Mouse (Mus musculus) cerebellum, adult 11-12 months (tissue): Measurements from ENCODE around the gene Glis2.
"Not testable (repeated sequence)": the region's sequence is repeated elsewhere in the genome, so short reads cannot be mapped to it uniquely, and the experiment has no call there.

ENCODE experiments used
- DNase-seq: peaks from one replicate; pipeline ENCODE4 v3.0.0; 2022

Glis2 gene

DNA sequence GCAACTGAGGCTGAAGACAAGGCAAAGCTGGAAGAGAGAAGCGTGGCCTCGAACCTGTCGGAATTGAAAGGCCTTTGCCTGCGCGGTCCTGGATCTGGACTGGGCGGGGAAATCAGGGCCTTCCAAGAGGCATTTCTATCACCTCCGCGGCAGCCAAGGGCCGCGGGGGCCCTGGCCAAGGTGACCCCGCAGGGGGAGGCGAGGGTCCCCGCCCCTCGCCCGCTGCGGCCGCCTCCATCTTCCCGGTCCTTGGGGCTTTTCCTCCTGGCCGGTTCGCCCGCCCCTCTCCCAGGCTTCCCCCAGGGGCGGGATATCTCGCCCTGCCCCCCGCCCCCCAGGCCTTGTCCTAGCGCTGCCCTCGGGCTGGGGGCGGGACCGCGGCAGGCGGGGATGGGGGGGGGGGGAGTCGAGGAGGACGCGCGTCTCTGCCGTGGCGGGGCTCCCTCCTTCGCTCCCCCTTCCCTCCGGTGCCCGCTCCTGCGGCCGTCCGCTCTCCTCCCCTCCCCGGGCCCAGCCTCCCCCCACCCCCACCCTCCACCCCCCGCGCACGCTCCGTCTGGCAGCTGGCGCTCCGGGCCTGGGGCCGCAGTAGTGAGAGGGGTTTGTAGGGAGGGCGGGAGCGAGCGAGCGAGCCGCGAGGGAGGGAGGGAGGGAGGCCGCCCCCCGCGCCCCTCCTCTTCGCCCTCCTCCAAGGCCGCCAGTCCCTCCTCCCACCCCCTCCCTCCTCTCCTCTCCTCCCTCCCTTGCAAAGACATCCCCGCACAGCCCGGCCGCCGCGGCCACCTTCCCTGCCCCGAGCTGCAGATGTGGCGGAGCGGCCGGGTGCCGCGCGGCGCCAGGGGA lies at the start of gene Glis2:
Gene Glis2 (plus strand): TSS at position 743 of the 843 bp plus-strand sequence.
- peak; percentile 65 for DNase-seq

DNA sequence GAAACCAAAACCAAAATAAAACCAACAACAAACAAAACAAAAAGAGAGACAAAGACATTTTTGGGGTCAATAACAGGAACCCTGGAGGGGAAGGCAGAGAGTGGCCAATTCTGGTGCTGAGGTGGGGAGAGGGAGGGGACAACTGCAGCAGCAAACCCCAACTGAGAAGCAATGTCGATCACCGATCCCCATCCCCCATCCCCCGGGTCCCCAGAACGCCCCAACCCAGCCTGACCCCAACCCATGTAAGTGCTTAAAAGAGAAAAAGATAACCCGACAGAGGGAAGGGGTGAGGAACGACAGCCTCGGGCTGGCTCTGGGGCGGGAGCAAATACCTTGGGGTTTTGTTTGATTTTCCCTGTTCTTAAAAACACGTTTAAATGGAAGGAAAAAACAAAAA lies 49.7 kb upstream of the Glis2 start:
- DNase-seq = no peak

DNA sequence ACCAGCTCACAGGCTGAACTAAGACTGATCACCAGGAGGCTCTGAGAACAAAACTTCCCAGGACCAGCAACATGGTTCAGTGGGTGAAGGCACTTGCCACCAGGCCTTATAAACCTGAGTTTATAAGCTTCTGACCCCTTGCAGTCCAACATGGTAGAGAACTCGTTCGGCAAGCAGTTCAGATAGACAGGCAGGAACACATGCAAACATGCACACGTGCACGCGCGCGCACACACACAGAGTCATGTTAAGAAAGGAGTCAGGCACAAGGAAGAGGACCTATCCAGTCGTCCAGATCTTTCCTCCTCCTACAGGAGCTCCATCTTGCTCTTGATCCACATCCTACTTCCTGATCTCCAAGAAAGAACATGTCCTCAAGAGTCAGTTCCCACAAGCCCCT lies 47.7 kb upstream of the Glis2 start:
- DNase-seq = no peak

DNA sequence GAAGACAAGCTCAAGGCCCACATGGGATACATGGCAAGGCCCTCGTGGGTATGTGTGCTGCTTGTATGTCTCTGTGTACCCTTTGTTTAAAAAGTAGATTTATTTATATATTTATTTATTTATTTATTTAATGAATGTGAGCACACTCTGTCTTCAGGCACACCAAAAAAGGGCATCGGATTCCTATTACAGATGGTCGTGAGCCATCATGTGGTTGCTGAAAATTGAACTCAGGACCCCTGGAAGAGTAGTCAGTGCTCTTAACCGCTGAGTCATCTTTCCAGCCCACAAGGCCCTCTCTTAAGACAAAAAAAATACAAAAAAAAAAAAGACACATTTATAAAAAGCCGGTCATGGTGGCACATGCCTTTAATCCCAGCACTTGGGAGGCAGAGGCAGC lies 46.9 kb upstream of the Glis2 start:
- no peak for DNase-seq

DNA sequence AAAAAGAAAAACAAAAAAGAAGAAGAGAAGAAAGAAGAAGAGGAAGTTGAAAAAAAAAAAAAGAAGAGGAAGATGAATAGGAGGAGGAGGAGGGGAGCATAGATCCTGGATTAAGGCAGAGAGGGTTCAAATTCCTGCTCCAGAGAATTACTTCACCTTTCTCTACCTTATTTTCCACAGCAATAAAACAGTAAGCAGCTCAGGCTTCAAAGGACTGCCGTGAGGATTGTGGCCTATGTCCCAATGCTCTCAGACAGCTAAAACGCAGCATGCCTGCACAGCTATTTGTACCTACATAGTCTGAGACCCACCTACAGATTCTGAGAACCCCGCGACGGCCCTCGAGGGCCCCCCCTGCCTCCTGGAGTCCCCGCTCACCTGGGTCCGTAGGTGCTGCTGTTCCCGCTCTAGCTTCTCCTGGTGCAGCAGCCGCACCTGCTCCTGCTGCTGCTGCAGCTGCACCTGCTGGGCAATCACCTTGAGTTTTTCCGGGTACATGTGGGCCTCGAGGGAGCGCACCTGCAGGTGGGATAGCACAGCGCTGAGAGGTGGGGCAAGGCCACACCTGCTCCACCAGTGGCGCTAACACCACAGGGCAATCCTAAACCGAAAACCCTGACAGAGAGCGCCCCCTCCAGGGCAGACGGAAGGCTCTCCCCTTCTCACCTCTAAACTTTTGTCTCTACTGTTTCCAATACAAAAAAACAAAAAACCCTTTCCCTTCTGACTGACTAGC lies 45.4 kb upstream of the Glis2 start:
- DNase-seq = no peak

GRCm38 (mm10) chr16:4551056-4551455 lies 43.5 kb upstream of the Glis2 start:
- DNase-seq = peak; percentile 43

DNA sequence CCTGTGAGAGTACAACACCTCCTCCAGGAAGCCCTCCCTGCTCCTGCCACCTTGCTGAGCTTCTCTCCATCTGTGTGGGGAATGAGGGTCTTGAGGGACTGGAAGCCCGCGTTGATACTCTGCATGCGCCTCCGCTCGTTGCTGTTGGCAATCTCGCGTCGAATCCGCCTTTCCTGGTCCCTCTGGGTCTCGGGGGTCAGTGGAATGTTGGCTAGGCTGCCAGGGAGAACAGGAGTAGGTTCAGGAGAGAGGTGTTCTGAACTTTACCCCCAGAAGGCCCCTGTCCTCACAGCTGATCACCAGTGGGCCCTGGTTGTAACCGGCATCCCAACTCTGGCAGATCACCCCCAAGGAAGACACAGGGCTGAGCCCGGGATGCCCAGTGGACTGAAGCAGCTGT lies 42.6 kb upstream of the Glis2 start:
- no peak for DNase-seq

DNA sequence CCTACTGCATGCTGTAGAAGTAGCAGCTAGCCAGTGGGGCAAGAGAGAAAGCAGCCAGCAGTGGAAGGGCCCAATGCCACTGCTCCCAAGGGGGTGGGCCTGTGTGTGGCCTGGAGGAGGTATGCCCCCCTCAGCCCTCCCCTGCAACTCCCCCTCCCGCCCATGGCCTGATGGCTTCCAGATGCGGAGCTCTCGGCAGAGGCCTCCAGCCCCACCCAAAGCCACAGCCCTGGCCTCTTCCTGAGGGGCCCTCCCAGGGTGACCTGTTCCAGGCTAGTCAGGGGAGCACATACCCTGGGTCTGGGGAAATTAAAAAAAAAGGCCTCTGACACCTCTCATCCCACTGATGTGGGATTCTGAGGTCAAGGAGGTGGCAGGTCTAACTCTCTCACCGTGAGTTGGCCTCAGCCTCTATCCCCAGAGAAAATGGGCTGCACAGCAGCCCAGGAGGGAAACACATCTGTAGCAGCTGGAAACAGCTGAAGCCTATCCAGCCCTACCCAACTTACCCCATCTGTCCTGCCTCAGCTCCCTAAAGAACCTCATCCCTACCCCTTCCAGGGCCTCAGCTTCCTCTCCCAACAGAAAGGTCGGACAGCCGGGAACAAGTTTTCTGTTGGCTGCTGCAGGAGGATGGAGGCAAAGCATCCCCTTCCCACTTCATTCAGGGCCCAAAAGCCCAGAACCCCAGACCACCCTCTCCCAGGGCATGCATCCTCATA lies 41.5 kb upstream of the Glis2 start:
- no peak for DNase-seq

DNA sequence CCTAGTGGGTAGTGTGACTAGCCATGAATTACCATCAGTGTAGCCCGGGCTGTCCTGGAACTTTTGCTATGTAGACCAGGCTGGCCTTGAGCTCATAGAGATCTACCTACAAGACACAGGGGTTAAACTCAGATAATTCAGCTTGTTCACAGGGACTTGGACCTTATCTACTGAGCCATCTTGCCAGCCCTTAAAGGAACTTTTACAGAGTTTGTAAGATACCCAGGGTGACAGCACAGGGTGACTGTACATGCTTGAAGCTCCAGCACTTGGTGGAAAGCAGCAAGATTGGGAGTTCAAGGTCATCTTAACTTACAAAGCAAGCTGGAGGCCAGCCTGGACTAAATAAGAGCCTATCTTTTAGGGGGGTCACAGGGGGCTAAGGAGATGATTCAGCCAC lies 39.0 kb upstream of the Glis2 start:
- DNase-seq = no peak

GRCm38 (mm10) chr16:4557085-4557484 lies 37.4 kb upstream of the Glis2 start:
- DNase-seq = peak; percentile 35

DNA sequence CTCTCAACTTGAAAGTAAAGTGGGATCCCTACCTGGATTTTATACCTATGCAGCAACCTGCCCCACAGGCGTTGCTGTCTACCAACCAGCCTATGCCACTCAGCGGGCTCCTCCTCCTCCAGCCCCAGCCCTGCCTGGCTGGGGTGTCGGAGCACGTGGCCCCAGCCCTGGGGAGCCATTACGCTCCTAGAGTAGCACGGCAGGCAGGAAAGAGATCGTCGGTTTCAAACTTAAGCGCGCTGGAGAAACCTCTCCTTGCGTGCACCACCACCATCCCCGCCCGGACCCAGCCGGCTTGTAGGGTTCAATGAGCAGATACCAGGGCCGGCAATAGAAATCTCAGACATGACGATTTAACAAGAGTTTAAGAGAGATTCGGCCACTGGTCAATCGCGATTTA lies 36.6 kb upstream of the Glis2 start:
- peak; percentile 67 for DNase-seq

DNA sequence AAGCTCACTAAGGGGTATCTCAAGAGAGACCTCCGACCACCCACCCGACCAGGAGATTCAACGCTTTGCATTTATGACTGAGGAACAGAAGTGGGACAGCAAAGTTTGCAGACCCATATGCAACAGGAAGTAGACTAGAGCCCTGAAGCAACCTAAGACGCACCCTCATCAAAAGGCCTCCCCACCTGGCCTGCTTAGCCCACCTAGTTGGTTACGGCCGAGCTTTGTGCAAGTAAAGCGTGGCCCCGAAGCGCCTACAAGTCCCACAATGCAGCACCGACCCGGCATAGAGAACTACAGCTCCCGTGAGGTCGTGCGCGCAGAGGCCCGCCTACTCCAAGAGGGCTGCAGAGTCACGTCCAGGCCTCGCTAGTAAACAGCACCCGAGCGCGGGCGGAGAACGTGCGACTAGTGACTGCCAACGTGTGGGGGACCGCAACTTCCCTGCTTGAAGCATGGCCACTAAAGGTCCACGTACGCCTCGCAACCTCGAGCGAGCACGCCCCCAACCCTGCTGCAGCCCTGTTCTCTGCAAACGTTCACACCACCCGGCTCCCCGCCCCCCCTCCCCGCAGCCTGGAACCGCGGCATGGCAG lies 36.0 kb upstream of the Glis2 start:
- peak; percentile 90 for DNase-seq

GRCm38 (mm10) chr16:4558980-4559631 lies 35.4 kb upstream of the Glis2 start:
- DNase-seq = peak; percentile 81

DNA sequence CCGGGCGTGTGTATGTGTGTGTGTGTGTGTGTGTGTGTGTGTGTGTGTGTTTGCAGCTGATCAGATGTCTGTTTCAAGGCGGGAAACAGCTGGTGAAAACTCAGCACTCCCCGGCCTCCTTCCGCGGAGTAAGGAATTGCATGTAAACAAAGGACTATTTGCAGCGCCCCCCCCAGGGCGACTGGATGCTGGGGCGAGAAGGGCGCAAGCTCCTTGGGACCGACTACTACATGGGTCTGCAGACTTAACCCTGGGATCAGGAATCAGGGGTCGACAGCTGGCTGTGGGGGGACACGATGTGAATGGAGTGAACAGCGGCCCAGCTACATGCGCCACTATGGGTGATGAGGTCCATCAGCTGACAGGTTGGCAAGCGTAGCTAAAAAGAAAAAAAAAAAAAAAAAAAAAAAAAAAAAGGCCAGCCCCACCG lies 34.8 kb upstream of the Glis2 start, which contains the start of gene Tfap4:
Gene Tfap4 (minus strand): TSS at position 140 of the 430 bp plus-strand sequence.
- DNase-seq = peak; percentile 84

DNA sequence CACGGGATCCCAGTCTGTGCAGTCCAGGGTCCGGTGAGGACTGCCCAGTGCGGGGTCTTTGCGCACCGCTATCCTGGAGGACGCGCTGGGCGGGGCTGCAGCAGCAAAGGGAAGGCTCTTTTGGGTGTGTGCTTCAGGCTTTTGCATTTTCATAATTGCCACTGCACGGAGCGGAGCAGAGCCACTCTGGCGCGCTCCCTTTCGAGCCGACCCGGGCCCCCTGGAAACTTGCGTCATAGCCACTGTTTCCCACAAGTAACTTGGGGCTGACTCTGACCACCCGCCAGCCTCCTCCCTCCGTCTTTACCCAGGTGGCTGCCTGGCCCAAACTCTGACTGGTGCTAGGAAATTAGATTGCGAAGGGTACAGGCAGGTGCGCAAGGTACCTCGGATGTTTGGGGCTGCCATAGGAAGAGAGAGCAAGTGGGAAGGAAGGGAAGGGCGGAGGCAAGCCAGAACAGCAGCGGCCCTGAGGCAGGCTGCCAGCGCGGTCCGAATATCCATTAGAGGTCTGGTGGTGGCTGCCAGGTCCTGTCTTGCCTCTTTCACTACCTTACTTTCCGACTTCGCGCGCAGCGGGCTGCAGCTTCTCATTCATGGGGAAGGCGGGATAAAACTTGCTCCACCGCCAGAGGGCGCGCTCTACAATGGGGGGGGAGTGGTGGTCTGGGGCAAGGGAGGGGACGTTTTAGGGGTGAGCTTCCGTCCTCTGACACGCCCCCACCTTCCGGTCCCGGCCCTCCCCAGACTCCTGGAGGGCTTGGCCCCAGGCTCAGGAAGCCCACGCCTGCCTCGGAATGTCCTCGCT lies 34.2 kb upstream of the Glis2 start:
- DNase-seq = peak; percentile 77

DNA sequence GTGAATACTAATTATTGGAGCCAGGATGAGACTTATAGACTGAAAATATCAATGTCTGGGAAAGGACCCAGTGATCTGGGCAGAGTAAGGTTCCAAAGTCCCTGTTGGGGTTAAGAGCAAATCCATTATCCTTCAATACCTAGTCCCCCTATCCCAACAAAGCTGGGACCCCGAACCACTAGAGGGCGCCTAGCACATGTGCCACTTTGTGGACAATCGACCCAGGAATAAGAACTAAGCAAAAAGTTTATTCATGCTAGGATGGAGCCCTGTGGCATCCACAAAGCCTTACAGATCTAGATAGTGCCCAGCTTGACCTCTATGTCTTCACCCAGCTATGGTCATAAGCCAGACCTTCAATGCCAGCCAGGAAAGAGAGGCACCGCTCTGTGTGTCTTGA lies 26.6 kb upstream of the Glis2 start:
- peak; percentile 52 for DNase-seq

- no peak for DNase-seq
Observed at GRCm38 (mm10) chr16:4570737-4571136, 23.8 kb upstream of the Glis2 start.

DNA sequence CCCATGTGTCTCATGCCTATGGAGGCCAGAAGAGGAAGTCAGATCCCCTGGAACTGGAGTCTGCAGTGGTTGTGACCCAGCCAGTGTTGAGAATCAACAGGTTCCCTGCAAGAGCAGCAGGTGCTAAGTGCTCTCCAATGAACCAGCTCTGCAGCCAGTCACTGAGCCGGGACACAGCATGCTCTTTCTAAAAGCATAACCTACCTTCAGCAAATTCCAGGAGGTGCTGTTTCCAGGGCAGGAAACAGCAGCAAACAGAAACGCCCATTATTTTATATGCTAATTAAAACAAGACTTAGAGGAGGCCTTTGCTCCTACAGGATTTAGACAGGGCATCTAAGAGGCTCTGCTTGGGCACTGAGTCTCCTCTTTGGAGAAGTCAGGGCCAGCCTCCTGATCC lies 18.5 kb upstream of the Glis2 start:
- DNase-seq = no peak

DNA sequence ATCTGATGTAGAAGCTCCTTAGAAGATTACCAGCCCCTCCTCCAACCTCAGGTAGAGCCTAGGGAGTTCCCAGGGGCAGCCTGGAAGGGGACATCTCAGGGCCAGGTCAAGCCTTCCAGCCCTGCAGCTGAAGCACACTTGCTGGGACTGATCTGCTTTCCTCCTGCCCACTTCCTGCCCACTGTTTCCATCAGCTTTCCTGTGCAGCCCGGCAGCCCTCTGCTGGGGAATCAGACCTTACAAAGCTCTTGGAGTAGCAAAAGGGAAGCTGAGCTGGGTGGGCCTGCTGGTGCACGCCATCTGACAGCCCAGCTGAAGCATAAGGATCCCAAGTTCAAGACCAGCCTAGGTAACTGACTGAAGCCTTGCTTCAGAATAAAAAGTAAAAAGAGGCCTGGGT lies 17.6 kb upstream of the Glis2 start:
- DNase-seq = no peak

- DNase-seq = no peak
Observed at GRCm38 (mm10) chr16:4578630-4579029, 15.9 kb upstream of the Glis2 start.

GRCm38 (mm10) chr16:4581179-4581578 lies 13.3 kb upstream of the Glis2 start:
- DNase-seq = not testable (repeated sequence)

DNA sequence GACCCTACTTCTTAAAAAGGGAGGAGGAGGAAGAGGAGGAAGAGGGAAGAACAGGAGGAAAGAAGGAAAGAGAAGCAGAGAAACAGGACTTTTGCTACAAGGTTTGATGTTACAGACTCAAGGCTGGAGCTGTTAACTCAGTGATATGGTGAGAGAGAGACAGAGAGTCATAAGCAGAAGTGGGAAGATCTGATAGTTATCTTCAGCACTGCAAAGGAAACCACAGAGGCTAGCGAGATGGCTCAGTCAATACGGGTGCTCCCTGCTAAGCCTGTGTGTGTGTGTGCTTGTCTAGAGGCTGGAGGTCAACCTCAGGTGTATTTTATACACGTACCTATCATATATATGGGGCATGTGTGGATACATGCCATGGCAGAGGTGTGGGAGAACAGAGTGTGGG lies 10.7 kb upstream of the Glis2 start:
- DNase-seq = no peak
